Mouse (Mus musculus): ENCODE data around the gene Pdzd2.

Gene Pdzd2

DNA sequence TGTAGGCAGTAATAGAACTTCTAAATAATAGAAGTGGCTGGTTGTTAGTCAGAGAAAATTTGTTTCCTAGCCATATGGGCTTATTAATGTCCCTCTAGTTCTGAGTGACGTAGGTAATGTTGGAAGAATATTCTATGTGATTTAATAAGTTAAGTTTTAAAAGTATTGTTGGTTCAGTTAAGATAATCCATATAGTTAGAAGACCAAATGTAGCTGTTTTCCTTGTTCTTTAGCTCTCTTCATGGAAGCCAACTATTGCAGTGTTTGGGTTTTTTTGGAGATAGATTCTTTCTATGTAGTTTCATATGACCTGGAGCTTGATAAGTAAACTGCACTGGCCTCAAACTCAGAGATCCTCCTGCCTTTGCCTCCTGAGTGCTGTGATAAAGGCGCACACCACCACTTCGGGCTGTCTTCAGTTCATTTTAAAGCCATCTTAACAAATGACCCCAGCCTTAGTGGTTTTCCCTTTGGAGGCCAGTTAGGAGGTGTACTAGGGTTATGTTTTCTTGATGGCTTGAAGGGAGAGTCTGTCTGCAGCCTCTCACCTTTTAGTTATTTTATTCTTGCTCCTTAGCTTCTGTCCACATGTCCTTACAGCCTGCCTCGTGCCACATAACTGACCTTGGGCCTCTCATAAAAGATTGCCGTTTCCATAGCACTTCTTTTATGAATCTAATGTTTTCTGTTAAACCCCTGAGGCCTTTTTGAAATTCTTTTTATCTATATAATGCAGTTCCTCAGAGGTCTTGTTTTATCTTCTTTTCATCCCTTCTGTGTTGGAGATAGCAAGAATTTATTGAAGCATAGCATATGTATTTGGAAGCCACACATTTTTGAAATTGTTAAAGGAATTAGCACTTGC, 399.0 kb downstream of the Pdzd2 start:
- DNase-seq = peak; percentile 55

DNA sequence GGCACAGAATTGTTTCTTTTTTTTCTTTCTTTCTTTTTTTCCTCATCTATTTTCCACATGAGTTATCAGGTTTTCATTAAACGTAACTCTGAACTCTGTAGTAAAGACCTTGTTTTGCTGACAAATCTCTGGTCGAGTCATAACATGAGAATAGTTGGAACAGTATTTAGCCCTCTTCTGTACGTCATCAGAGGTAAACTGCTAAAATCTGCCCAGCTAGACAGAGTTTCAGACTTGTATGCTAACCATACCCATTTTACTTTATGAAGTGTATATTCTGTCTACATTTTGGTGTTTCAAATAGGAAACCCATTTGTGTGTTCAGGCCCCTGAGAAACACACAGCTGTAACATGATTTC, 402.0 kb downstream of the Pdzd2 start:
- DNase-seq = peak; percentile 8

DNA sequence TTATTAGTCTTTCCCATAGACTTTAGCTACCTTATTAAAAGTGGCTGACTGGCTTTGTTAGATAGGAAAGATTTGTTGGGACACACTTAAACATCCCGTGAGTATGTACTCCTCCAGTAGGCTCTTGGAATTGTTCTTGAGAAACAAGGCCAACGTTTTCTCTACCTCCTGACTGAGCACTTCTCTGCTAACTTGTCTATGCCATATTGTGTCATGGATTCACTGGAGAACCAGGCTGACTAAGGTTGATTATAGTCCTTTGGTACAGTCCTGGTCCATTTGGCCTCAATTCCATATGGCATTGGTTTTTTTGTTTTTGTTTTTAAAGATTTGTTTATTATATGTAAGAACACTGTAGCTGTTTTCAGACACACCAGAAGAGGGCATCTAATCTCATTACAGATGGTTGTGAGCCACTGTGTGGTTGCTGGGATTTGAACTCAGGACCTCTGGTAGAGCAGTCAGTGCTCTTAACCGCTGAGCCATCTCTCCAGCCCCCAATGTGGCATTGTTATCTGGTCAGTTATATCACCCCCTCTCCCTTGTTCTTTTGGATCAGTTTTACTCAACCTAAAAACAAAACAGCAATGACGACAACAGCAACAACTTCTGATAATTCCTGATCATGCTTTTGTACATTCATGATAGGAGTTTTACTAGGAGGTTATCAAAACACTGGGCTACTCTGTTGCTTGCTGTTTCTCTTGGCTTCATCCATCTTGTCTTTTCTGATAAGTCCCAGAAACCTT, 402.5 kb downstream of the Pdzd2 start:
- DNase-seq = peak; percentile 87

GRCm38 (mm10) chr15:12334381-12334780, 405.3 kb downstream of the Pdzd2 start:
- peak; percentile 76 for DNase-seq

- DNase-seq = peak; percentile 91
These were observed 408.4 kb downstream of the Pdzd2 start for GRCm38 (mm10) chr15:12331300-12331699.

- peak; percentile 87 for DNase-seq
These were observed 408.8 kb downstream of the Pdzd2 start for GRCm38 (mm10) chr15:12330892-12331291.

DNA sequence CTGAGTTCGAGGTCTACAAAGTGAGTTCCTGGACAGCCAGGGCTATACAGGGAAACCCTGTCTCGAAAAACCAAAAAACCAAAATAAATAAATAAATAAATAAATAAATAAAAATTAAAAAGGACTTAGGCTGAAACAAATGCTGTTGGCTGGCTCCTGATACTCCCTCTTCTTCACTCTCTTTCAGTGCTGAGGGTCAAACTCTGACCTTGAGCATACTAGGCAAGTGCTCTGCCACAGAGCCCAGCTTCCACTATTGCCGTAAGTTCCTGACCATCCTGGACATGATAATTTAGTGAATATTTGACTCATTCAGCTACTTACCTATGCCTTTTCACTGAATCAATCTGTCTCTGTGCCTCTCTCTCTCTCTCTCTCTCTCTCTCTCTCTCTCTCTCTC, 409.3 kb downstream of the Pdzd2 start:
- peak; percentile 51 for DNase-seq

DNA sequence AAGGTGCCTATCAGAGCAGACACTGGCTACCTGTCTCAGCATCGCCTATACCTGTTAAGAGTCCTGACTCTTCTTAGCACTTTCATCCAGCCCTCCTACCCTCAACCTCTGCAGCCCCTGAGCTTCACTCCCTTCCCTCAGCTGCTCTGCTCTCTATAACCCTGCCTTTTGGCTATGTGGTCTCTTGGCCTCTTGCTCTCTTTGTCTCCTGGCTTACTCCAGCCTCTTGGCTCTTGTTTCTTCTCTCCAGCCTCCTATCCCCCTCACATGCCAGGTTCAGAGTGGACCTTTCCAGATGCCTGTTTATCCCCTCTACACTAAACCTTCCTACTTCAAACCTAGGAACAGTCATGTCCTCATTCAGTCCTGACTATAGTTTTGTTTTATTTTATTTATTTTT, 415.4 kb downstream of the Pdzd2 start:
- peak; percentile 89 for DNase-seq

DNA sequence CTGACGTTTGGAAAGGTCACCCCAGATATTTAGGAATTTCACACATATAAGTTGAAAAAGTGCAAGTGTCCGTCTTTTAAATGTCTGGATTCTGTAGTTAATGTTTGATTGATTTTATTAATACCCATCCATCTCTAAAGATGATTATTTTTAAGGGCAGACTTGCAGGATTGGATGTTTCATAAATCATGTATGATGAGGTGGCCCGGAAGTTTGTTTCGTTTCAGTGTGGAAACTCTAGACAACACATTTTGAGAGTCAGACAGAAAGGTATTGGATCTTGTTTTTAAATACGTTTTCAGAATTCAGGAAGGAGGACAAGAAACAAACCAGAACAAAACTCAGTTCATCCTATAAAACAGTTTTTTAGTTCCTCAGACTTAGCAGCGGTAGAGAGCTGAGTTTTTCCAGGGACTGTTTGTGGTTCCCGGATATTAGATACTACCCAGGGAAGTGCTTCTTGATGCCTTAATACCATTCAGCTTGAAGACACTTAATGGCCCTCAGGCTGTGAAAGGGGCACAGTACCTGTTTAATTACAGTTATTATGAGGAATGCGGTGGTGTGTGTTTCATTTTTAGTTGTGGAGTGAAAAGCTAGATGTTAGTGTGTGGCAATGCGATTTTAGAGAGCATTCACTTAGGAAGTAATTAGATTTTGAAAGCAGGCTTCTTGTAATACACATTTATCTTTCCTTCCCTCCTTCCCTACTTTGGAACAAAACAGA, 416.9 kb downstream of the Pdzd2 start:
- peak; percentile 65 for DNase-seq

GRCm38 (mm10) chr15:12321788-12322621, 417.7 kb downstream of the Pdzd2 start, which contains the start of gene 1810049J17Rik:
Gene 1810049J17Rik, minus strand, starts transcription at chr15:12321899.
- peak; percentile 96 for DNase-seq

GRCm38 (mm10) chr15:12321091-12321787, 418.5 kb downstream of the Pdzd2 start, which contains the start of gene Golph3:
Gene Golph3, plus strand, starts transcription at chr15:12321450.
- peak; percentile 100 for DNase-seq

- DNase-seq = peak; percentile 72
These were observed 419.2 kb downstream of the Pdzd2 start for GRCm38 (mm10) chr15:12320441-12321090.

DNA sequence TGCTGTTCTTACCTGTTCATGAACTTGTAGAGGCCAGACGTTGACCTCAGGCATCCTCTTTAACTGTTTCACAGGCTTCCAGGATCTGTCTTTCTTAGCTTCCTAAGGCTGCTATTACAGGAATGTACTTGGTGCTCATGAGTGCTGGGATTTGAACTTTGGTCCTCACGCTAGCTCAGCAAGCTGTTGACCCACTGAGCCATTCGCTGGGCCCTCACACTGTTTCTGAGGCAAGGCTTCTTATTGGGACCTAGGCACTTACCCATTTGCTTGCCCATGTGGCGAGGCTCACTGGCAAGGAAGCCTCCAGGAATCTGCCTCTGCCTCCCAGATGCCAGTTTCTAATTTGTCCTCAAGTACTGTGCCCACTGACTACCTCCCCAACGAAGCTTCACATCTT, 419.8 kb downstream of the Pdzd2 start:
- peak; percentile 88 for DNase-seq

- DNase-seq = peak; percentile 94
These were observed 421.3 kb downstream of the Pdzd2 start for GRCm38 (mm10) chr15:12318451-12318850.

DNA sequence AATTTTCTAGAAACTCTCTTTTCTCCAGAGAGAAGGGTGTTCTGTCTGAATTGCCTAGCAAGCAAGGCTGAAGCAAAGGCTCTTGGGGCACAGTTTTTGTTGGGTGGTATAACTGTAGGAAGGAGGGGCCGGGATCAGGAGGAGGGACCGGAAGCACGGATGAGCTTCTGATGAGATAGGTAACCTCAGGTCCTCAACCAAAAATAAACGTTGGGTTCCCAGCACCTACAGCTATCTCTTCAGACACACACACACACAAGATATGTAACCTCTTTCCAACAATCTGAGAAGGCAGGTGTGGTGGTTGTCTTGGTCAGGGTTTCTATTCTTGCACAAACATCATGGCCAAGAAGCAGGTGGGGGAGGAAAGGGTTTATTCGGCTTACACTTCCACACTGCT, 422.4 kb downstream of the Pdzd2 start:
- no peak for DNase-seq

GRCm38 (mm10) chr15:12315996-12316395, 423.7 kb downstream of the Pdzd2 start:
- no peak for DNase-seq

DNA sequence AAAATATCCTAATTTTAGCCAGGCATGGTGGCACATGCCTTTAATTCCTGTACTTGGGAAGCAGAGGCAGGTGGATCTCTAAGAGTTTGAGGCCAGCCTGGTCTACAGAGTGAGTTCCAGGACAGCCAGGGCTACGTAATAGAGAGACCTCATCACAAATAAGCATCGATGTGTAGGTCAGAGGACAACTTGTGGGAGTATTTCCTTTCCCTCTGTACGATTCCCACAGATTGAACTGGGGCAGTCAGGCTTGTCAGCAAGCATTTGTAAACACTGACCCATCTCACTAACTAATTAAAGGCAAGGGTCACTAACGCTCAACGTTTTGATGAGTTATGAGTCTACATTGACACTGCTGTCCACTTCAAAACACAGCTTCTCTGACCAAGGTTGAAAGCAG, 425.1 kb downstream of the Pdzd2 start:
- DNase-seq = no peak

DNA sequence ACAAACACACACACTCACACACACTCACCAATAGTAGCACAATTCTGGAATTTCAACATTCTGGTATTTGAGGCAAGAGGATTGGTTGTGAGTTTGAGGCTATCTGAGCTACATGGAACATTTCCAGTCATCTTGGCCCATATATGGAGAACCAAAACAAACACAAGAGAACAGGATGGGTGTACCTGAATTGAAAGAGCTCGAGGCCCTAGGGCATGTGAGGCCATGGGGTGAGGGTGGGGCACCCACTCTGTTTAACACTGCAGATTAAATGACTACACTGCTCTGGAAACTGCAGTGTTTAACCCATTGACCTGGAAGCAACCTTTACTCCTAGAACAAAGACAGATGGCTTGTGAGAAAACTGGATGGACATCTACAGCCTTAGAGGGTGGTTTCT, 426.5 kb downstream of the Pdzd2 start:
- DNase-seq = peak; percentile 95

DNA sequence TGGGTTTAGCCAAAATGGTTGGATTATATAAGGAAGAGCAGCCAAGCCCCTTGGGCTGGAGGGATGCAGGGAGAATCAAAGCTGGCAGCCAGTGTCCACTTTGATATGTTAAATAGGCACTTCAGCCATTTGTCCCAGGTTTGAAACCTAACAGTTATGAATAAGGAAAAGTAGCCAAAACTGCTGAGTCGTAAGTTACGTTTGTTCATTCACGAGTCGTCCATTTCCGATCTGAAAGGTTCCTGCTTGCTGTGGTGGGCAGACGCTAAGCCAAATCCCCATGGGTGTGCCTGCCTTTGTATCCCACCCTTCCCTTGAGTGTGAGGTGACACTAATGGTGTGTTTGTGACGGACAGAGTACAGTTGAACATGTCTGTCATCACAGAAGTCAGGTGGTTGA, 428.3 kb downstream of the Pdzd2 start:
- DNase-seq = no peak

DNA sequence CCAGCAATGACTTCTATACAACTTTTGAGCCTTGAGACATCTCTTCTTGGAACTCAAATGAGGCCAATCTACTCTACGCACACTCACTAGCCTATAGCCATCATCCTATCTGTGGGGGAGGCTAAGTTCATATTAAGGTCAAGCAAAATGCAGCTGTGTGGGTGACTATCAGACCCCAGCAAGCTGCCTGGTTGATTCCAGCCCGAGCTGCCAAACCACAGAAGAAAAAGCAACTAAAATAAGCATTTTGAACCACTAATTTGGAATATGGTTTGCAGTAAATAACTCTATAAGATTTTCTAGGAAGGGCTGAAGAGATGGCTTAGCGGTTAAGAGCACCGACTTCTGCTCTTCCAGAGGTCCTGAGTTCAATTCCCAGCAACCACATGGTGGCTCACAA, 429.0 kb downstream of the Pdzd2 start:
- no peak for DNase-seq

Data from heart, adult 11 months (tissue).